Mouse (Mus musculus) heart, adult 2 months (tissue): Measurements from ENCODE around the gene Ghr.
A peak's percentile ranks its signal among the peaks of the same experiment; 100 is the strongest.

ENCODE experiments used
- CTCF ChIP-seq: fragments of 200-600 bp; IDR thresholded peaks from 2 replicates; pipeline ENCODE4 v1.8.1; 2022; ENCODE audit warnings: antibody characterized with exemption, mild to moderate bottlenecking, moderate library complexity
- POLR2A ChIP-seq: fragments of 200-500 bp; IDR thresholded peaks from 2 replicates; pipeline ENCODE4 v1.6.1; 2011; ENCODE audit warnings: mild to moderate bottlenecking, low read depth, low read length, control low read depth; ENCODE audit not compliant: insufficient read depth

DNA sequence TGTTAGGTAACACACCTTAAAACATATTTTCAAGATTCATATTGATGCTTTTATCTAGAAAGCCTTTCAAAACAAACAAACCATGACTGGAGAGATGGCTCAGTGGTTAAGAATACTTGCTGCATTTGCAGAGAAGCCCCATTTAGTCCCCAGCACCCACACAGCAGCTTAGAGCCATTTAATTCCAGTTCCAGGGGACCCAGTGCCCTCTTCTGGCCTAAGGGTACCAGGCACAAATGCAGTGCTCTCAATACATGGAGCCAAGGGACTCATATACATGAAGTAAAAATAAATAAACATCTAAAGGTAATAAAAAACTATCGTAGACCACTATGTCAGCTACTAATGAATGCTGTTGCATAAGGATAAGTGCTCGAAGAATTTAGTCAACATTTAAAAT lies 305.9 kb downstream of the Ghr start:
- TF ChIP-seq CTCF (peak; percentile 68), POLR2A (no peak)
